Comparison of ENCODE assay signal across 25 mouse cellular contexts in the genomic region with DNA sequence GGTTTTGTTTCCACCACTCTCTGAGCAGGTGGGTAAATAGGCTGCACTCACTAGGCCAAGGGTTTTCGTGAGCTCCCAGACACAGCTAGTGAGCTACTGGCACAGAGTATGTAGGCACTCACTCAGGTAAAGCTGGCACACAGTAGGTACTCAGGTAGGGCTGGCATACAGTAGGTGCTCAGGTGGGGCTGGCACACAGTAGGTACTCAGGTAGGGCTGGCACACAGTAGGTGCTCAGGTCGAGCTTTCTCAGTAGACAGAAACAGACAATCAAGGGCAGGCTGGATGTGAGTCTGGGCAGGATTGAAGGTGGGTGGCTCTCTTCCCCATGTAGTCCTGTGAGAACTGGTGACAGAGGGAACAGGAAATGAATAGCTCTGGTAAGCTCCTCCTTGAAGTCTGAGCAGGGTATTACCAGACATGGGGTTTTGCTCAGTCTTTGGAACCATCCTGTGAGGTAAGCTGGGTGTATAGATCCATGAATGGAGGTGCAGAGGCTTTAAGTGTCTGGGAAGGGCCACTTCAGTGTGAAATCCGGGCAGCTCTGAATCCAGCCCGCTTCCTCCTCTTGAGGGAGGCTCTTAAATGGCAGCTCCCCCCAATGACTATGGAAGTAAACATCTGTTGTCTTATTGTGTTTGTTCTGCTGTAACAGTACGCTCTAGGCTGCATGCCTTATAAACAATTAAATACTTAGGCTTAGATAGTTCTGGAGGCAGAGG.
DNase-seq lines count a peak whose midpoint lies in the region; ATAC-seq and TF ChIP-seq lines count a peak whose summit lies in the region.
"Had no signal": no experiment of that assay in that cellular context is flagged by ENCODE, and none has a peak within 500 bp of the region (broad histone marks: within the 10 kb centered on the region; RNA-seq: fewer than 3 reads in every experiment).

No protein-coding gene starts in this region.

- H3K36me3 ChIP-seq in heart, adult 2 months (ENCODE audit: control insufficient read depth, insufficient read depth, low read length) = no peaks in the 10 kb centered on the region
- no peaks in the 10 kb centered on the region for H3K36me3 ChIP-seq in midbrain, embryonic 11.5 days (ENCODE audit: control insufficient read depth, insufficient read depth, low read length)
- H3K36me3 ChIP-seq in midbrain, embryonic 14.5 days (ENCODE audit: control insufficient read depth, insufficient read depth, low read length) = no peaks in the 10 kb centered on the region
- no peaks in the 10 kb centered on the region for H3K36me3 ChIP-seq in MEL (ENCODE audit: control insufficient read depth in 1 of 2, insufficient read depth in 2 of 2, low read length in 2 of 2)
- no peaks in the 10 kb centered on the region for H3K36me3 ChIP-seq in kidney, adult 2 months (ENCODE audit: control insufficient read depth, insufficient read depth, low read length)
- H3K36me3 ChIP-seq: embryonic facial prominence, embryonic 13.5 days; embryonic facial prominence, embryonic 15.5 days; forebrain, embryonic 10.5 days; forebrain, embryonic 12.5 days; G1E had no signal

- intact Hi-C loops in heart, adult 2 months (cut with DNase I) = loop anchor here (5.0 kb wide), 1 partner anchor 39 kb away; no protein-coding TSS in a partner anchor

- no peak for TF ChIP-seq CTCF in heart, adult 2 months (IDR thresholded peaks at IDR 0.05)
- TF ChIP-seq CTCF in MEL (IDR thresholded peaks at IDR 0.05 in 2 of 3, conservative IDR thresholded peaks at IDR 0.05 in 1 of 3; ENCODE audit: control insufficient read depth in 1 of 3, insufficient read depth in 1 of 3, low read depth in 2 of 3, low read length in 3 of 3, poor library complexity in 1 of 3, severe bottlenecking in 1 of 3) = no peak
- no peak for TF ChIP-seq CTCF in kidney, adult 2 months (conservative IDR thresholded peaks at IDR 0.05; ENCODE audit: insufficient read depth, insufficient read length, low read depth, low read length)

- TF ChIP-seq POLR2A in heart, adult 2 months (IDR thresholded peaks at IDR 0.05; ENCODE audit: insufficient read depth, low read depth, low read length) = no peak
- TF ChIP-seq POLR2A in MEL (IDR thresholded peaks at IDR 0.05; ENCODE audit: control insufficient read depth in 1 of 2, insufficient read depth in 1 of 2, low read depth in 1 of 2, low read length in 2 of 2, poor library complexity in 1 of 2) = no peak
- no peak for TF ChIP-seq POLR2A in kidney, adult 2 months (IDR thresholded peaks at IDR 0.05; ENCODE audit: low read depth, low read length)

- H3K4me1 ChIP-seq in heart, adult 2 months (ENCODE audit: control insufficient read depth, insufficient read depth, low read length) = no peaks in the 10 kb centered on the region
- no peaks in the 10 kb centered on the region for H3K4me1 ChIP-seq in midbrain, embryonic 11.5 days (ENCODE audit: control insufficient read depth, insufficient read depth, low read length)
- no peaks in the 10 kb centered on the region for H3K4me1 ChIP-seq in midbrain, embryonic 14.5 days (ENCODE audit: control insufficient read depth, insufficient read depth, low read length)
- no peaks in the 10 kb centered on the region for H3K4me1 ChIP-seq in MEL (ENCODE audit: control insufficient read depth in 1 of 2, insufficient read depth in 2 of 2, low read length in 2 of 2)
- H3K4me1 ChIP-seq in kidney, adult 2 months (ENCODE audit: control insufficient read depth, insufficient read depth, low read length) = no peaks in the 10 kb centered on the region
- H3K4me1 ChIP-seq: embryonic facial prominence, embryonic 13.5 days; embryonic facial prominence, embryonic 15.5 days; forebrain, embryonic 10.5 days; forebrain, embryonic 12.5 days had no signal

- no peak for TF ChIP-seq RAD21 in MEL (IDR thresholded peaks at IDR 0.05; ENCODE audit: low read depth, low read length)

- H3K4me3 ChIP-seq in heart, adult 2 months = no peak overlapping the region
- no peak overlapping the region for H3K4me3 ChIP-seq in midbrain, embryonic 11.5 days (ENCODE audit: low read depth, low read length)
- H3K4me3 ChIP-seq in midbrain, embryonic 14.5 days (replicated peaks; ENCODE audit: low read depth, low read length) = no peak overlapping the region
- no peak overlapping the region for H3K4me3 ChIP-seq in MEL (ENCODE audit: control insufficient read depth in 1 of 2, insufficient read depth in 1 of 2, low read depth in 2 of 2, low read length in 2 of 2)
- H3K4me3 ChIP-seq in kidney, adult 2 months (ENCODE audit: insufficient read depth, low read depth, low read length) = no peak overlapping the region
- H3K4me3 ChIP-seq: embryonic facial prominence, embryonic 13.5 days; embryonic facial prominence, embryonic 15.5 days; erythroblast, embryonic 14.5 days; forebrain, embryonic 10.5 days; forebrain, embryonic 12.5 days had no signal

- WGBS in heart, adult 2 months = 76% methylated on average over 5 of the region's 5 CpGs
- 76% methylated on average over 5 of the region's 5 CpGs for WGBS in midbrain, embryonic 11.5 days
- 81% methylated on average over 5 of the region's 5 CpGs for WGBS in midbrain, embryonic 14.5 days
- WGBS in kidney, adult 2 months = 77% methylated on average over 5 of the region's 5 CpGs

- H3K4me2 ChIP-seq in midbrain, embryonic 11.5 days = no peak overlapping the region
- no peak overlapping the region for H3K4me2 ChIP-seq in midbrain, embryonic 14.5 days (ENCODE audit: low read length)
- H3K4me2 ChIP-seq: embryonic facial prominence, embryonic 13.5 days; embryonic facial prominence, embryonic 15.5 days; forebrain, embryonic 12.5 days had no signal

- H3K27ac ChIP-seq in heart, adult 2 months = no peak overlapping the region
- no peak overlapping the region for H3K27ac ChIP-seq in midbrain, embryonic 11.5 days (ENCODE audit: low read depth, low read length)
- no peak overlapping the region for H3K27ac ChIP-seq in midbrain, embryonic 14.5 days (replicated peaks; ENCODE audit: low read depth, low read length)
- H3K27ac ChIP-seq in MEL (ENCODE audit: control insufficient read depth, low read depth, low read length) = no peak overlapping the region
- H3K27ac ChIP-seq in kidney, adult 2 months (ENCODE audit: insufficient read depth, low read depth, low read length) = no peak overlapping the region
- H3K27ac ChIP-seq: embryonic facial prominence, embryonic 13.5 days; embryonic facial prominence, embryonic 15.5 days; forebrain, embryonic 10.5 days; forebrain, embryonic 12.5 days had no signal

- no peak for TF ChIP-seq EP300 in heart, adult 2 months (IDR thresholded peaks at IDR 0.05; ENCODE audit: insufficient read depth, low read depth, low read length)
- no peak for TF ChIP-seq EP300 in MEL (IDR thresholded peaks at IDR 0.05; ENCODE audit: low read depth in 1 of 2, low read length in 2 of 2)

- no peaks in the 10 kb centered on the region for H3K27me3 ChIP-seq in heart, adult 2 months (ENCODE audit: control insufficient read depth, insufficient read depth, low read length)
- no peaks in the 10 kb centered on the region for H3K27me3 ChIP-seq in midbrain, embryonic 11.5 days (ENCODE audit: control insufficient read depth, insufficient read depth, low read length)
- H3K27me3 ChIP-seq in midbrain, embryonic 14.5 days (ENCODE audit: control insufficient read depth, insufficient read depth, low read length) = no peaks in the 10 kb centered on the region
- no peaks in the 10 kb centered on the region for H3K27me3 ChIP-seq in MEL (ENCODE audit: control insufficient read depth in 1 of 2, insufficient read depth in 2 of 2, low read length in 2 of 2)
- no peaks in the 10 kb centered on the region for H3K27me3 ChIP-seq in kidney, adult 2 months (replicated peaks; ENCODE audit: control insufficient read depth, insufficient read depth, low read length)
- H3K27me3 ChIP-seq: embryonic facial prominence, embryonic 13.5 days; embryonic facial prominence, embryonic 15.5 days had no signal

- H3K9me3 ChIP-seq in midbrain, embryonic 11.5 days (ENCODE audit: control insufficient read depth, low read length) = no peaks in the 10 kb centered on the region
- H3K9me3 ChIP-seq in midbrain, embryonic 14.5 days (ENCODE audit: control insufficient read depth, low read length) = no peaks in the 10 kb centered on the region
- no peaks in the 10 kb centered on the region for H3K9me3 ChIP-seq in MEL (replicated peaks; ENCODE audit: insufficient read depth, low read length)
- H3K9me3 ChIP-seq: embryonic facial prominence, embryonic 13.5 days; embryonic facial prominence, embryonic 15.5 days; forebrain, embryonic 10.5 days; forebrain, embryonic 12.5 days; G1E had no signal

- no peak for ATAC-seq in midbrain, embryonic 11.5 days (ENCODE audit: low FRiP score)
- no peak for ATAC-seq in midbrain, embryonic 14.5 days (ENCODE audit: low FRiP score, low TSS enrichment)
- ATAC-seq: forebrain, embryonic 14.5 days; forebrain, embryonic 16.5 days had no signal

- H3K9ac ChIP-seq in heart, adult 2 months (ENCODE audit: low read depth, low read length) = no peak overlapping the region
- no peak overlapping the region for H3K9ac ChIP-seq in midbrain, embryonic 11.5 days (ENCODE audit: low read length)
- no peak overlapping the region for H3K9ac ChIP-seq in midbrain, embryonic 14.5 days (replicated peaks; ENCODE audit: low read length)
- H3K9ac ChIP-seq in MEL (ENCODE audit: control insufficient read depth, low read depth, low read length, poor library complexity, severe bottlenecking) = no peak overlapping the region
- H3K9ac ChIP-seq: embryonic facial prominence, embryonic 13.5 days; embryonic facial prominence, embryonic 15.5 days; forebrain, embryonic 12.5 days had no signal

- H3K79me2 ChIP-seq in heart, adult 2 months (replicated peaks; ENCODE audit: control insufficient read depth, insufficient read depth, low read length) = no peaks in the 10 kb centered on the region
- H3K79me2 ChIP-seq in MEL (ENCODE audit: control insufficient read depth, insufficient read depth, low read length, poor library complexity) = no peaks in the 10 kb centered on the region

- peak; percentile 79 for DNase-seq in heart, adult 11 months
- no peak for DNase-seq in heart, adult 2 months
- DNase-seq in midbrain, embryonic 11.5 days (ENCODE audit: low spot score, missing footprints) = peak; percentile 84
- no peak for DNase-seq in midbrain, embryonic 14.5 days
- DNase-seq in MEL (ENCODE audit: low read depth, low spot score) = no peak
- no peak for DNase-seq in kidney, adult 2 months
- DNase-seq in ovary, adult 18-20 months (ENCODE audit: low spot score) = no peak
- DNase-seq: adrenal gland, adult 2 months; adrenal gland, postnatal 10 days; adrenal gland, postnatal 25 days; cerebellum, adult 11 months; cerebellum, adult 18-20 months; cerebellum, adult 8-10 months; cerebellum, adult 9-11 months; cerebellum, postnatal 14 days; cerebellum, postnatal 36 days; embryo, embryonic 11 days had no signal

TF ChIP-seq in MEL, 35 proteins besides CTCF, POLR2A, EP300 and RAD21:
- no peak for TF ChIP-seq TCF12 (IDR thresholded peaks at IDR 0.05; ENCODE audit: low read depth, low read length)
- no peak for TF ChIP-seq USF2 (IDR thresholded peaks at IDR 0.05; ENCODE audit: borderline replicate concordance in 1 of 2, insufficient read depth in 1 of 2, low read depth in 1 of 2, low read length in 2 of 2)
- peak; percentile 79 for TF ChIP-seq ZKSCAN1 (IDR thresholded peaks at IDR 0.05; ENCODE audit: low read depth, low read length)

Comparison
In these comparisons a context has a peak if more than half of its experiments do, and no peak if none do; other contexts are left out.
1. DNase-seq: peak in heart, adult 11 months (single experiment) and midbrain, embryonic 11.5 days (single experiment); none in heart, adult 2 months (0 of 2), midbrain, embryonic 14.5 days (single experiment), MEL (single experiment), kidney, adult 2 months (single experiment) and ovary, adult 18-20 months (single experiment).